Mouse (Mus musculus): ENCODE results near the gene Olfr657. TPM values are rescaled to one million over a fixed set of nuclear protein-coding genes. Genes with fewer than 3 reads are reported as not detected.

Gene Olfr657
- polyA plus RNA-seq (2016; fragmentation: Nextera tagmentation; extraction: Ambion mirVana): not detected in 2 replicates

- H3K9me3 ChIP-seq: no peaks in the 10 kb centered on the region
- no peaks in the 10 kb centered on the region for H3K36me3 ChIP-seq
- no peak for ATAC-seq (ENCODE audit: low FRiP score, low read depth)
- no peaks in the 10 kb centered on the region for H3K4me1 ChIP-seq
- H3K4me2 ChIP-seq (replicated peaks): no peak within 1 kb of the TSS
- no peak within 1 kb of the TSS for H3K27ac ChIP-seq (replicated peaks)
- H3K9ac ChIP-seq (replicated peaks): no peak within 1 kb of the TSS
- no peak within 1 kb of the TSS for H3K4me3 ChIP-seq
- H3K27me3 ChIP-seq: no peaks in the 10 kb centered on the region
Observed at GRCm38 (mm10) chr7:104624494-104624893, at the start of gene Olfr657. Gene Olfr657, plus strand, starts transcription at chr7:104624794.

DNA sequence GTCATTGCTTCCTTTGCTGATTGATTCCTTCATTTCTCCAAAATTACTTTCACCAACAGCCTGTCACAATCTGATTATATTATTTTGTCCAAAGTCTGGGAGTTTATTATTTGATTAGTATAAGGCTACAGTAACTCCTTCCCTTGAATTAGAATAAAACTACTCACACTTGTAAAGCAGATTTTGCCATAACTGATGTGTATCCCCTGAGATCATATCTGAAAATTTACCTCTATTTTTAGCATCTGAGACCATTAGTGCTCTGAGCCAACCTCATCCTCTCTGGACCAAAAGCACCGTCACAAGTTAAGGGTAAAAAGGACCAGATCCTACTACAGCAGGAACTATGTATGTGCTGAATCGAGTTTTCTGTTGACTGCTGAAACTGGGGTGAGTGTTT, 47.6 kb upstream of the Olfr657 start, which contains the start of gene Olfr653:
Gene Olfr653, plus strand, starts transcription at position 301 of the 400 bp plus-strand sequence.
- ATAC-seq (ENCODE audit: low FRiP score, low read depth): no peak
- WGBS: 80% methylated on average over 2 of the region's 2 CpGs
- no peaks in the 10 kb centered on the region for H3K27me3 ChIP-seq
- H3K4me3 ChIP-seq: no peak within 1 kb of the TSS
- H3K9me3 ChIP-seq: no peaks in the 10 kb centered on the region
- no peak within 1 kb of the TSS for H3K9ac ChIP-seq (replicated peaks)
- H3K4me2 ChIP-seq (replicated peaks): no peak within 1 kb of the TSS
- no peaks in the 10 kb centered on the region for H3K36me3 ChIP-seq
- no peak within 1 kb of the TSS for H3K27ac ChIP-seq (replicated peaks)
- H3K4me1 ChIP-seq: no peaks in the 10 kb centered on the region

DNA sequence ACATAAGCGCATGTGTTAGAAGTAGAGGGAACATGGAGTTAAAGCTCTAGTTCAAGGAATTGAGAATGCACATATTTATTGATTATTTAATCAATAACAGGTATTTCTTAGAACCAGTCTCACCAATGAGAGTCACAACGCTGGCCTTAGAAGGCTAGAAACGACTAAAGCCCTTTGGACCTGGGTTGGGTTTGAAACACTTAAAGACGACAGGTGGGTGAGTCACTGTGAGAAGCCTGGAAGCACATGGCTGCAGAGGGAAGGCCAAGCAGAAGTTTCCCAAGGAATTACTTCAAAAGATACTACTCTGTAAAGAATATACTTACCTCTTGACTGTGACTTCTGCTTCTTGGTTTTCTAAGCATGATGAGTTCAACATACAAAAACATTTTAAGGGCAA, 43.7 kb upstream of the Olfr657 start:
- 90% methylated on average over 4 of the region's 4 CpGs for WGBS
- Histone ChIP-seq H3K4me1 (no peaks in the 10 kb centered on the region), H3K27me3 (no peaks in the 10 kb centered on the region), H3K4me2 (replicated peaks) (no peak overlapping the region), H3K36me3 (no peaks in the 10 kb centered on the region), H3K9me3 (no peaks in the 10 kb centered on the region), H3K27ac (replicated peaks) (no peak overlapping the region), H3K9ac (replicated peaks) (no peak overlapping the region), H3K4me3 (no peak overlapping the region)
- no peak for ATAC-seq (ENCODE audit: low FRiP score, low read depth)

DNA sequence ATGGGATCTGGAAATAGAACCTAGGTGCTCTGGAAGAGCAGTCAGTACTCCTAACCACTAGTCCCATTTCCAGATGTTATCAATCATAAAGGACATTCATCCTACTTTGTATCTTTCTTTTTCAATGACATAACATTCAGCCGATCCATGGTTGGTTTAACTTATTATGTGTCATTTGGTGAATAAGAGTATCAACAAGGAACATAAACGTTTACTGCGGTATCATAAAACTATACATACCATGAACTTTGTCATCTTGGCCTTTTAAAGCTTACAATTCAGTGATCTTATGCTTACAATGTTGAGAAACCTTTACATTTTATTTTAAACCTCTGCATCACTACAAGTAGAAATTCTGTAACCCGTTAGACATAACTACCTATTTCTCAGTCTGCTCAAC, 43.2 kb upstream of the Olfr657 start:
- Histone ChIP-seq H3K4me1 (no peaks in the 10 kb centered on the region), H3K4me3 (no peak overlapping the region), H3K27ac (replicated peaks) (no peak overlapping the region), H3K9me3 (no peaks in the 10 kb centered on the region), H3K27me3 (no peaks in the 10 kb centered on the region), H3K36me3 (no peaks in the 10 kb centered on the region), H3K9ac (replicated peaks) (no peak overlapping the region), H3K4me2 (replicated peaks) (no peak overlapping the region)
- ATAC-seq (ENCODE audit: low FRiP score, low read depth): no peak
- 92% methylated on average over 4 of the region's 4 CpGs for WGBS

GRCm38 (mm10) chr7:104586725-104587124, 37.9 kb upstream of the Olfr657 start, which contains the start of gene Olfr654:
Gene Olfr654, plus strand, starts transcription at chr7:104587025.
- Histone ChIP-seq H3K36me3 (no peaks in the 10 kb centered on the region), H3K9me3 (no peaks in the 10 kb centered on the region)
- 93% methylated on average over 4 of the region's 4 CpGs for WGBS

DNA sequence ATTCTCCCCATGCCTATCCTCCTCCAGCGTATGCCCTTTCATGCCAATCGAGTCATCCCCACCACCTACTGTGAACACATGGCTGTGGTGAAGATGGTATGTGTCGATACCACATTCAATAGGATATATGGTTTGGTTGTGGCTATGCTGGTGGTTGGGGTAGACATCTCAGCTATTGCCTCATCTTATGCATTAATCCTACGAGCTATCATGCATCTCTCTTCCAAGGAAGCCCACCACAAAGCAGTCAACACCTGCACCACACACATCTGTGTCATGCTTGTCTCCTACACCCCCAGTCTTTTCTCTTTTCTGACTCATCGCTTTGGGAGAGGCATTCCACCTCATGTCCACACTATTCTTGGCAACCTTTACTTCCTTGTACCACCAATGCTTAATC, 36.3 kb upstream of the Olfr657 start:
- no peaks in the 10 kb centered on the region for H3K36me3 ChIP-seq
- H3K27me3 ChIP-seq: no peaks in the 10 kb centered on the region
- no peak overlapping the region for H3K9ac ChIP-seq (replicated peaks)
- H3K27ac ChIP-seq (replicated peaks): no peak overlapping the region
- no peak overlapping the region for H3K4me2 ChIP-seq (replicated peaks)
- H3K9me3 ChIP-seq: no peaks in the 10 kb centered on the region
- 82% methylated on average over 5 of the region's 5 CpGs for WGBS
- ATAC-seq (ENCODE audit: low FRiP score, low read depth): no peak
- no peaks in the 10 kb centered on the region for H3K4me1 ChIP-seq
- H3K4me3 ChIP-seq: no peak overlapping the region

More at GRCm38 (mm10) chr7:104586725-104587124, 37.9 kb upstream of the Olfr657 start, which contains the start of gene Olfr654:
- Histone ChIP-seq H3K4me2 (replicated peaks) (no peak within 1 kb of the TSS), H3K4me1 (no peaks in the 10 kb centered on the region), H3K9ac (replicated peaks) (no peak within 1 kb of the TSS), H3K27me3 (no peaks in the 10 kb centered on the region), H3K4me3 (no peak within 1 kb of the TSS), H3K27ac (replicated peaks) (no peak within 1 kb of the TSS)
- ATAC-seq (ENCODE audit: low FRiP score, low read depth): no peak

- no peak for ATAC-seq (ENCODE audit: low FRiP score, low read depth)
- Histone ChIP-seq H3K9ac (replicated peaks) (no peak within 1 kb of the TSS), H3K4me2 (replicated peaks) (no peak within 1 kb of the TSS), H3K27me3 (no peaks in the 10 kb centered on the region), H3K9me3 (no peaks in the 10 kb centered on the region), H3K36me3 (no peaks in the 10 kb centered on the region), H3K4me1 (no peaks in the 10 kb centered on the region), H3K4me3 (no peak within 1 kb of the TSS), H3K27ac (replicated peaks) (no peak within 1 kb of the TSS)
- WGBS: 89% methylated on average over 2 of the region's 2 CpGs
Observed at GRCm38 (mm10) chr7:104601679-104602078, 22.9 kb upstream of the Olfr657 start, which contains the start of gene Olfr655. Gene Olfr655, minus strand, starts transcription at chr7:104601779.

DNA sequence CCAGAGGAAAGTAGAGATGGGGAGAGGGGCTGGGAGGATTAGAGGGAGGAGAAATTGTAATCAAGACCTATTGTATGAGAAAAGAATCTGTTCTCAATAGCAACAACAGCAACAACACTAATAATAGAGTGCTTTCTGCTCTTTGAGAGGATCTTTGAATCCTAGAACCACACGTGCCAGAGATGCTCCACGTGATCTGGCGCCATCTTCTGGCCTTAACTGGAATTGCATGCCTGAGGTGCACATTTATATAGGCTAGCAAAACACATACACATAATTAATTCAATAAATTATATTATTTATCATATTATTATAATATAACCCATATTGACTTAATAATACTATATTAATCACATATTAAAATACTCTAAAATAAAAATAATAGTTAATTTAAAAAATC, 21.4 kb upstream of the Olfr657 start:
- no peak for ATAC-seq (ENCODE audit: low FRiP score, low read depth)
- no peaks in the 10 kb centered on the region for H3K27me3 ChIP-seq
- H3K4me2 ChIP-seq (replicated peaks): no peak overlapping the region
- no peaks in the 10 kb centered on the region for H3K36me3 ChIP-seq
- H3K9me3 ChIP-seq: no peaks in the 10 kb centered on the region
- H3K4me1 ChIP-seq: no peaks in the 10 kb centered on the region
- H3K4me3 ChIP-seq: no peak overlapping the region
- H3K9ac ChIP-seq (replicated peaks): no peak overlapping the region
- no peak overlapping the region for H3K27ac ChIP-seq (replicated peaks)
- 3% methylated on average over 3 of the region's 3 CpGs for WGBS

- H3K36me3 ChIP-seq: no peaks in the 10 kb centered on the region
- H3K9ac ChIP-seq (replicated peaks): no peak overlapping the region
- no peaks in the 10 kb centered on the region for H3K9me3 ChIP-seq
- no peak overlapping the region for H3K4me2 ChIP-seq (replicated peaks)
- no peaks in the 10 kb centered on the region for H3K4me1 ChIP-seq
- H3K27ac ChIP-seq (replicated peaks): no peak overlapping the region
- no peaks in the 10 kb centered on the region for H3K27me3 ChIP-seq
- no peak overlapping the region for H3K4me3 ChIP-seq
- ATAC-seq (ENCODE audit: low FRiP score, low read depth): no peak
Observed at GRCm38 (mm10) chr7:104604727-104605126, 19.9 kb upstream of the Olfr657 start.

DNA sequence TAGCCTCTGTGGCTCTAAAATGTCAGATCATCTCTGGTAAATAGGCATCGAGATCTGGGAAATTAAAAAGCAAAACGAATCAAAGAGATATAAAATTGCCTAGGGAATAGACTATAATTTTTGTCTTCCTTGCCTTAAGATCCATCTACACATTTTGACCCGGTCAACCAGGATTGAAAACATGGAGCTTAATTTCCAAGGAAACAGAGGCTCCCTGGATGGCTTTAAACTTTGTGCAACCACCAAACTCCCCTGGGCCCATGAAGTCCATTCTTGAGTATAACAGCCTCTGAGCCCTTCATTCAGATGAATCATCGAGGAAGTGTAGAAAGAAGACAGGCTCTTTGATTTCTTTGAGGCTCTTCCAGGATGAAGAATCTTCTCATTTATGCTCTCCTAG, 10.9 kb upstream of the Olfr657 start, which contains the start of gene Olfr656:
Gene Olfr656, plus strand, starts transcription at position 301 of the 400 bp plus-strand sequence.
- H3K9ac ChIP-seq (replicated peaks): no peak within 1 kb of the TSS
- no peaks in the 10 kb centered on the region for H3K4me1 ChIP-seq
- no peak for ATAC-seq (ENCODE audit: low FRiP score, low read depth)
- no peak within 1 kb of the TSS for H3K4me3 ChIP-seq
- no peak within 1 kb of the TSS for H3K27ac ChIP-seq (replicated peaks)
- H3K36me3 ChIP-seq: no peaks in the 10 kb centered on the region
- H3K9me3 ChIP-seq: no peaks in the 10 kb centered on the region
- 66% methylated on average over 4 of the region's 4 CpGs for WGBS
- H3K4me2 ChIP-seq (replicated peaks): no peak within 1 kb of the TSS
- H3K27me3 ChIP-seq: no peaks in the 10 kb centered on the region

GRCm38 (mm10) chr7:104646841-104647482, 22.4 kb downstream of the Olfr657 start, which contains the start of gene Olfr658:
Gene Olfr658, minus strand, starts transcription at chr7:104647305.
- 23% methylated on average over 21 of the region's 22 CpGs for WGBS
- Histone ChIP-seq H3K9ac (replicated peaks) (no peak within 1 kb of the TSS), H3K27me3 (no peaks in the 10 kb centered on the region), H3K4me2 (replicated peaks) (peak within 1 kb of the TSS; percentile 55), H3K27ac (replicated peaks) (no peak within 1 kb of the TSS), H3K9me3 (no peaks in the 10 kb centered on the region), H3K4me1 (no peaks in the 10 kb centered on the region), H3K4me3 (peak within 1 kb of the TSS; percentile 35), H3K36me3 (no peaks in the 10 kb centered on the region)
- ATAC-seq (ENCODE audit: low FRiP score, low read depth): peak; percentile 98

DNA sequence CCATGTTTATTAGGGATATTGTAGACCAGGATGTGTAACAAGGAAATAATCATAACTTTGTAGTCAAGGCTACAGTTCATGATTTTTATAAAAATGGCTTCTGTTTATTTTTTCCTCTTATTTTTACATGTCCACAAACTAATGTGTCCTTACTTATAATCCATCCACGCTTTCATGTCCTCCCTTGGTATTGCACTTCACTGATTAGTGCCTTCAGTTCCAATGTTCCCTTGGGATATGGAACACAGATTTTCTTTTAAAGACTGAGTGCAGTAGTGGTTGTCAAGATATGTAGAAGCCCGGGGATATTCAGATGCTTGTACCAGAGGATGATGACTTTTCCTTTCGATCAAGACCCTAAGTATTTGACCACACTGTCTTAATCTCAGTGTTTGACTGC, 41.9 kb downstream of the Olfr657 start, which contains the start of gene Olfr659:
Gene Olfr659, plus strand, starts transcription at position 301 of the 400 bp plus-strand sequence.
- WGBS: 84% methylated on average over 3 of the region's 3 CpGs
- no peaks in the 10 kb centered on the region for H3K27me3 ChIP-seq
- H3K4me1 ChIP-seq: no peaks in the 10 kb centered on the region
- no peak within 1 kb of the TSS for H3K9ac ChIP-seq (replicated peaks)
- H3K4me2 ChIP-seq (replicated peaks): no peak within 1 kb of the TSS
- no peak within 1 kb of the TSS for H3K4me3 ChIP-seq
- no peaks in the 10 kb centered on the region for H3K36me3 ChIP-seq
- no peak for ATAC-seq (ENCODE audit: low FRiP score, low read depth)
- no peak within 1 kb of the TSS for H3K27ac ChIP-seq (replicated peaks)
- no peaks in the 10 kb centered on the region for H3K9me3 ChIP-seq
